Mouse (Mus musculus) liver, embryonic 14.5 days (tissue): ENCODE results near the gene Srsf2. TPM values are rescaled to one million over a fixed set of nuclear protein-coding genes. Genes with fewer than 3 reads are reported as not detected.
"Not testable (repeated sequence)": the region's sequence is repeated elsewhere in the genome, so short reads cannot be mapped to it uniquely, and the experiment has no call there.

Experiments used
- ATAC-seq: fragments of 200-750 bp; cut with Nextera tagmentation; 2 replicates; pipeline ENCODE4 v1.8.0; 2017; ENCODE audit warnings: moderate number of reproducible peaks, mild to moderate bottlenecking, moderate library complexity; ENCODE audit not compliant: insufficient read depth
- DNase-seq, 3 experiments: peaks; one replicate each; pipeline ENCODE4 v3.0.0-alpha.2; 2012 to 2013; ENCODE audit warnings: low read depth in 3 of 3, low spot score in 3 of 3
- H3K27ac ChIP-seq: fragments of 300-500 bp; sonication (generic); 2 replicates; pipeline ENCODE4 v1.5.1; 2014; ENCODE audit warnings: moderate library complexity, mild to moderate bottlenecking, control low read depth, inconsistent platforms
- H3K27me3 ChIP-seq: fragments of 300-500 bp; sonication (generic); 2 replicates; pipeline ENCODE4 v1.6.1; 2014; ENCODE audit warnings: mild to moderate bottlenecking, low read length, moderate library complexity; ENCODE audit not compliant: control insufficient read depth, insufficient read depth
- H3K36me3 ChIP-seq: fragments of 300-500 bp; sonication (generic); replicated peaks from 2 replicates; pipeline ENCODE4 v1.6.1; 2014; ENCODE audit warnings: low read depth; ENCODE audit not compliant: control insufficient read depth, insufficient read depth
- H3K4me1 ChIP-seq, 2 experiments: fragments of 200-500 bp in 1 of 2; fragments of 300-500 bp in 1 of 2; sonication (generic) in 1 of 2; replicated peaks; 2 replicates each; pipeline ENCODE4 v1.6.1; 2012 to 2014; ENCODE audit warnings: antibody characterized with exemption in 1 of 2, inconsistent platforms in 1 of 2, low read length in 1 of 2; ENCODE audit not compliant: control insufficient read depth in 2 of 2, insufficient read depth in 2 of 2
- H3K4me2 ChIP-seq: fragments of 300-500 bp; sonication (generic); 2 replicates; pipeline ENCODE4 v1.6.1; 2014; ENCODE audit warnings: low read depth, mild to moderate bottlenecking, control low read depth, moderate library complexity
- H3K4me3 ChIP-seq, 2 experiments: fragments of 200-500 bp in 1 of 2; fragments of 300-500 bp in 1 of 2; sonication (generic) in 1 of 2; 2 replicates each; pipeline ENCODE4 v1.5.1; 2012 to 2014; ENCODE audit warnings: low read depth in 2 of 2, low read length in 2 of 2, mild to moderate bottlenecking in 2 of 2, control low read depth in 1 of 2, inconsistent platforms in 1 of 2, moderate library complexity in 1 of 2; ENCODE audit not compliant: insufficient read depth in 1 of 2
- H3K9ac ChIP-seq: fragments of 300-500 bp; sonication (generic); replicated peaks from 2 replicates; pipeline ENCODE4 v1.6.1; 2014; ENCODE audit warnings: mild to moderate bottlenecking, control low read depth, moderate library complexity
- H3K9me3 ChIP-seq: fragments of 300-500 bp; sonication (generic); 2 replicates; pipeline ENCODE4 v1.6.1; 2016; ENCODE audit warnings: low read length, mixed read lengths; ENCODE audit not compliant: control insufficient read depth
- CTCF ChIP-seq: IDR thresholded peaks from 2 replicates; pipeline ENCODE4 v1.5.1; 2016; ENCODE audit warnings: antibody characterized with exemption, low read depth, control low read depth
- EP300 ChIP-seq: IDR thresholded peaks from 2 replicates; pipeline ENCODE4 v1.6.1; 2016; ENCODE audit warnings: antibody characterized with exemption, low read depth
- WGBS: fragments of 180-500 bp; shearing (Covaris S2); extraction: QIAGEN DNeasy Blood & Tissue Kit; methylation state at CpG from one replicate; pipeline ENCODE4 v1.1.7; 2014; ENCODE audit not compliant: insufficient replicate concordance; 5-methylcytosine and 5-hydroxymethylcytosine counted together
- polyA plus RNA-seq, 2 experiments: library from polyadenylated mRNA; depleted of rRNA in 1 of 2; stranded (reverse) in 1 of 2; unstranded in 1 of 2; fragments of >200 nt; fragmentation: Nextera tagmentation in 1 of 2; extraction: Ambion mirVana in 1 of 2; gene quantifications; 2 replicates each; pipeline versions ENCODE4 v1.2.1 to v1.2.3; 2012 to 2014

The Srsf2 gene
- polyA plus RNA-seq, 2 experiments: 334 to 426 TPM

DNA sequence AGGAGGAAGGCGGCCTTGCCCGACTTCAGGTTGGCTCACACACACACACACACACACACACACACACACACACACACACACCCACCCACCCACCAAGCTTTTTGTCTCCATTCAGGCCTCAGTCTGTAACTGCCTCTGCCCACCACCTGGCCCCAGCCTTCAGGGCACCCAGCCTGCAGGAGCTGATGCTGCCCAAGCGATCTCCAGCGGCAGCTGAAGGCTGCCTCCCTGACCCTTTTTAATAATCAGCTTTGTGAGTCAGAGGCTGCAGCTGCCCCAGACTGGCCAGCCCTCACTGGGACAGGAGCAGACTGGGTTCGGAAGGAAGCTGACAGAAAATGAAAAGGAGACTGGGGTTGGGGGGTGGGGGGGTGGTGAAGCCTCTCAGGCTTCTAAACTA, 27.7 kb downstream of the Srsf2 start:
- Histone ChIP-seq H3K9me3 (no peaks in the 10 kb centered on the region), H3K27me3 (peaks cover 12% of the 10 kb centered on the region), H3K36me3 (no peaks in the 10 kb centered on the region), H3K27ac (no peak overlapping the region), H3K4me1 (peaks cover 0 to 4% of the 10 kb centered on the region in 2 experiments; a peak in 2 of 4 replicates), H3K4me2 (no peak overlapping the region), H3K9ac (no peak overlapping the region), H3K4me3 (no peak overlapping the region)
- no peak for DNase-seq
- ATAC-seq: no peak
- no peak for TF ChIP-seq CTCF
- TF ChIP-seq EP300: no peak
- whole genome bisulfite sequencing: 58% methylated on average over 5 of the region's 5 CpGs

GRCm38 (mm10) chr11:116823885-116824284, 29.0 kb downstream of the Srsf2 start:
- not testable (repeated sequence) for H3K27ac ChIP-seq, H3K4me2 ChIP-seq, H3K9ac ChIP-seq, H3K9me3 ChIP-seq, H3K4me3 ChIP-seq, ATAC-seq, H3K4me1 ChIP-seq, DNase-seq, H3K36me3 ChIP-seq
- H3K27me3 ChIP-seq: peaks cover 12% of the 10 kb centered on the region
- 76% methylated on average over 10 of the region's 10 CpGs for WGBS

DNA sequence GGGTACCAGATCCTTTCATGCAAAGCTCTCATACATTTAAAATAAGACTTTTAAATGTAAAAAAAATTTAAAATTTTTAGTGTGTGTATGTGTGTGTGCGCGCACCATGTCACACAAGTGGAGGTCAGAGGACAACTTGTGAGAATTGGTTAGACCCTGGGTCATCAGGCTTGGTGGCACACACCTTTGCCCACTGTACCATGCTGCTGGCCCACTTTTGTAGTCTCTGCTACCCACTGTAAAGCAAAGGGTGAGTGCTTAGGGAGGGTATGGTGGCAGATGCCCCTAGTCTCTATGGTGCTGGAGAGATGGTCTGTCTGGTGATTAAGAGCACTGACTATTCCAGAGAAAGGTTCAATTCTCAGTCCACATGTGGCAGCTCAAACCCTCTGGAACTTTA, 29.6 kb downstream of the Srsf2 start:
- DNase-seq (no peak), ATAC-seq (no peak)
- Histone ChIP-seq H3K27ac (no peak overlapping the region), H3K9me3 (no peaks in the 10 kb centered on the region), H3K4me3 (no peak overlapping the region), H3K27me3 (peaks cover 12% of the 10 kb centered on the region), H3K4me2 (no peak overlapping the region), H3K36me3 (no peaks in the 10 kb centered on the region), H3K9ac (no peak overlapping the region), H3K4me1 (peaks cover 0 to 3% of the 10 kb centered on the region in 2 experiments; a peak in 2 of 4 replicates)
- TF ChIP-seq CTCF (no peak), EP300 (no peak)
- WGBS: 80% methylated on average over 2 of the region's 2 CpGs

- WGBS: 82% methylated on average over 10 of the region's 10 CpGs
- Histone ChIP-seq H3K36me3 (no peaks in the 10 kb centered on the region), H3K4me2 (no peak overlapping the region), H3K4me3 (no peak overlapping the region), H3K27ac (no peak overlapping the region), H3K9ac (no peak overlapping the region), H3K27me3 (peaks cover 11% of the 10 kb centered on the region), H3K9me3 (no peaks in the 10 kb centered on the region), H3K4me1 (no peaks in the 10 kb centered on the region)
- DNase-seq: no peak
- no peak for ATAC-seq
- TF ChIP-seq EP300 (no peak), CTCF (no peak)
These were observed 30.3 kb downstream of the Srsf2 start for GRCm38 (mm10) chr11:116822626-116823025.

DNA sequence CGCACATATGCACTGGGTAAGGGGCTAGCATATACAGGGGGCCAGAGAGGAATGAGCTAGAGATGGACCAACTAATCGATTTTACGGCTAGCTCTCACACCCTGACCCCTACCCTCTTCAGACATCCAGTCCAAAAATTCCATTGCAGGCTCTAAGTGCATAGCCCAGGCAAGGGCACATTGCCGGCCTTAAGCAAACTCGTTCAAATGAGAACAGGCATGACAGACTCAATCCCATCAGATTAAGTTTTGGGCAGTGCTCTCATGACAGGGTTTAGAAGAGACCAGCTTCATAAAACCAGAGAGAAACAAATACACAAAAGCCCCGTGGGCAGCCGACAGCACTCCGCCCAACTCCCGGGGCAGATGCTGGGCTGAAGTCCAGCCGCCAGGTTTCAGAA, 30.7 kb downstream of the Srsf2 start:
- Histone ChIP-seq H3K27me3 (peaks cover 7% of the 10 kb centered on the region), H3K4me1 (no peaks in the 10 kb centered on the region), H3K4me3 (no peak overlapping the region), H3K27ac (no peak overlapping the region), H3K36me3 (no peaks in the 10 kb centered on the region), H3K9ac (no peak overlapping the region), H3K9me3 (no peaks in the 10 kb centered on the region), H3K4me2 (no peak overlapping the region)
- ATAC-seq: no peak
- TF ChIP-seq EP300: no peak
- no peak for TF ChIP-seq CTCF
- no peak for DNase-seq
- WGBS: 69% methylated on average over 10 of the region's 10 CpGs
